Mouse (Mus musculus) intestine, embryonic 16.5 days (tissue): ENCODE results near the gene Tnfsf14. TPM values are rescaled to one million over a fixed set of nuclear protein-coding genes. Genes with fewer than 3 reads are reported as not detected.

Experiments used
- ATAC-seq: fragments of 200-750 bp; cut with Nextera tagmentation; 2 replicates; pipeline ENCODE4 v1.8.0; 2017; ENCODE audit warnings: moderate TSS enrichment, moderate library complexity
- H3K27ac ChIP-seq: fragments of 300-500 bp; sonication (generic); 2 replicates; pipeline ENCODE4 v1.5.1; 2014; ENCODE audit warnings: mild to moderate bottlenecking, low read length
- H3K27me3 ChIP-seq: fragments of 300-500 bp; sonication (generic); replicated peaks from 2 replicates; pipeline ENCODE4 v1.6.1; 2014; ENCODE audit warnings: low read length, control low read depth, mixed read lengths; ENCODE audit not compliant: control insufficient read depth, insufficient read depth
- H3K36me3 ChIP-seq: fragments of 300-500 bp; sonication (generic); 2 replicates; pipeline ENCODE4 v1.6.1; 2014; ENCODE audit warnings: low read length, control low read depth; ENCODE audit not compliant: control insufficient read depth, insufficient read depth
- H3K4me1 ChIP-seq: fragments of 300-500 bp; sonication (generic); 2 replicates; pipeline ENCODE4 v1.6.1; 2014; ENCODE audit warnings: low read length, control low read depth, mixed read lengths; ENCODE audit not compliant: control insufficient read depth, insufficient read depth
- H3K4me2 ChIP-seq: fragments of 300-500 bp; sonication (generic); 2 replicates; pipeline ENCODE4 v1.6.1; 2014; ENCODE audit warnings: low read depth, low read length, control low read depth
- H3K4me3 ChIP-seq: fragments of 300-500 bp; sonication (generic); 2 replicates; pipeline ENCODE4 v1.5.1; 2014; ENCODE audit warnings: mild to moderate bottlenecking, low read length
- H3K9ac ChIP-seq: fragments of 300-500 bp; sonication (generic); 2 replicates; pipeline ENCODE4 v1.6.1; 2014; ENCODE audit warnings: low read depth, low read length
- H3K9me3 ChIP-seq: fragments of 300-500 bp; sonication (generic); 2 replicates; pipeline ENCODE4 v1.6.1; 2016; ENCODE audit warnings: low read length, control low read depth; ENCODE audit not compliant: control insufficient read depth
- WGBS: fragments of 180-500 bp; shearing (Covaris S2); extraction: QIAGEN DNeasy Blood & Tissue Kit; methylation state at CpG from one replicate; pipeline ENCODE4 v1.1.7; 2014; 5-methylcytosine and 5-hydroxymethylcytosine counted together
- microRNA-seq: library from miRNA; unstranded; fragments of <30 nt; microRNA quantifications from one replicate; pipeline ENCODE4, GENCODE M21; 2016
- polyA plus RNA-seq: library from polyadenylated mRNA; unstranded; fragments of >200 nt; fragmentation: Nextera tagmentation; extraction: Ambion mirVana; gene quantifications from 2 replicates; pipeline ENCODE4 v1.2.1, GENCODE M21; 2015

Gene Tnfsf14
- polyA plus RNA-seq, 1 experiment from 2014 or later, result 0.43 TPM

DNA sequence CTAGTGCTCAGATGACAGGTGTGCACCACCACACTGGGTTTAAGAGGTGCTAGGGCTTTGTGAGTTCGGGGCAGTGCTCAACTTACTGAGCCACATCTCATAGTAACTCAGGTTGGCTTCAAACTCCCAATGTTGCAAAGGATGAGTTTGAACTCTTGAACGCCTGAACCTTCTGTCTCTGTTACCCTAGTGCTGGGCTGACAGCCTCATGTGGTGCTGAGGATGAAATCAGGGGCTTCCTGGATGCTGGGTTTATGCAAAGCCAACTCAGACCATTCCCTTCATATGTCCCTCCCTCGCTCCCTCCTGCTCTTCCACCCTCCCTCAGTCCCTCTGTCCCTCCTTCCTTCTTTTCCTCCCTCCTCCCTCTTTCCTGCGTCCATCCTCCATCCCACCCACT, 45.6 kb downstream of the Tnfsf14 start:
- Histone ChIP-seq H3K36me3 (no peaks in the 10 kb centered on the region), H3K27me3 (peaks cover 31% of the 10 kb centered on the region)

DNA sequence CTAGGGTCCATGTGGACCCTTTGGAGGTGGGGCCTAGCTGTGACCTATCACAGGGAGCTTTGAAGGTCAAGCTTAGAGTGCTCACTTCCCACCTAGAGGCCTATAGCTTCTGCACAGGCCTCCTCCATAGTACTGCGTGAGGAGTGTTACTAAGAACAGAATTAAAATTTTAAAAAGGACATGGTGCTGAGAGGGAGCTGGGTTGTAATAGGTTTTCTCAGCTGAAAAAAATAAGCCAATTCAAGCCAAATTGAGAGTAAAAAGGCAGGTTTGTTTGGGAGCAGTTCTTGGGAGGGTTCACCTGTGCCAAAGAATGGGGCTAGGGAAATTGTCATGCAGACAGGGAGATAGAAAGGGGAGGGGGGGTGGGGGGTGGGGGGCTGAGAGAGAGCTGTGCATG, 48.9 kb downstream of the Tnfsf14 start:
- H3K36me3 ChIP-seq, result no peaks in the 10 kb centered on the region
- no peak overlapping the region for H3K9ac ChIP-seq
- H3K4me2 ChIP-seq, result no peak overlapping the region
- H3K27me3 ChIP-seq, result peaks cover 28% of the 10 kb centered on the region
- no peaks in the 10 kb centered on the region for H3K9me3 ChIP-seq
- no peak overlapping the region for H3K27ac ChIP-seq
- H3K4me1 ChIP-seq, result no peaks in the 10 kb centered on the region
- no peak for ATAC-seq
- no peak overlapping the region for H3K4me3 ChIP-seq
- 83% methylated on average over 1 of the region's 1 CpGs for WGBS

More for the DNA sequence above, 45.6 kb downstream of the Tnfsf14 start:
- Histone ChIP-seq H3K4me3 (no peak overlapping the region), H3K4me1 (no peaks in the 10 kb centered on the region), H3K4me2 (no peak overlapping the region), H3K9me3 (no peaks in the 10 kb centered on the region), H3K9ac (no peak overlapping the region), H3K27ac (no peak overlapping the region)
- no peak for ATAC-seq
- whole genome bisulfite sequencing, result 74% methylated on average over 4 of the region's 4 CpGs

DNA sequence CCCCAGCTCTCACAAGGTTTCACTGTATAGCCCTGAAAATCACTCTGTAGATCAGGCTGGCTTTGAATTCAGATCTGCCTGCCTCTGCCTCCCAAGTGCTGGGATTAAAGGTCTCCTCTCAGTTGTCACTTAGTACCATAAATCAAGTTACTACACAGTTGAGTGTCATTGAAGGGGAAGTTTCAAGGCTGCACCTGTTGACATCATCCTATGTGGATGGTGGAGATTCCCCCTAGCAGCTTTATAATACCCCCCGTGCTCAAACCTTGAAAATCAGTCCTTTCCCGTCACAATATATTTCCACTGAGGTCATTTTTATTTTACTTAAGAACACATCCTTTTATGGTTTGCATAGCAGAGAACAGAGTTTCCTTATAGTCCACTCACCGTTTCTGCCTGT, 50.3 kb downstream of the Tnfsf14 start:
- no peak overlapping the region for H3K9ac ChIP-seq
- WGBS, result 70% methylated on average over 3 of the region's 3 CpGs
- no peak overlapping the region for H3K4me3 ChIP-seq
- peaks cover 16% of the 10 kb centered on the region for H3K27me3 ChIP-seq
- no peak overlapping the region for H3K27ac ChIP-seq
- no peaks in the 10 kb centered on the region for H3K9me3 ChIP-seq
- no peaks in the 10 kb centered on the region for H3K4me1 ChIP-seq
- no peak for ATAC-seq
- no peak overlapping the region for H3K4me2 ChIP-seq
- no peaks in the 10 kb centered on the region for H3K36me3 ChIP-seq

DNA sequence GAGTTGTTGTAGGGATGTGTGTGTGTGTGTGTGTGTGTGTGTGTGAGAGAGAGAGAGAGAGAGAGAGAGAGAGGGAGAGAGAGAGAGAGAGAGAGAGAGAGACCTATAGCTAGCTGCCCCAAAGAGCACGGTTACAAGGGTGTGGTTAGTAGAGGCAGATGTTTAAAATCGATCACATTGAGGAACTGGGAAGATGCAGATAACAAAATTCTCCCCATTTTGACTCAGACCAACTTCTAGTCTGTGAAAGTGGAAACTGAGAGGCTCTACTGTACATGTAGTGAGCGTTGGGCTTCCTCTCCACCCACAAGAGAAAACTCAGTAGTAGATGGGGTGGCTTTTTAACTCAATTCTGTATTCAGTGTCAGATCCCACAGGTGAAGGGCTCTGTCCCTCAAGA, 54.3 kb downstream of the Tnfsf14 start:
- H3K27me3 ChIP-seq, result no peaks in the 10 kb centered on the region
- no peak overlapping the region for H3K4me2 ChIP-seq
- 86% methylated on average over 3 of the region's 3 CpGs for WGBS

More for the DNA sequence above, 54.3 kb downstream of the Tnfsf14 start:
- H3K9ac ChIP-seq, result no peak overlapping the region
- H3K36me3 ChIP-seq, result no peaks in the 10 kb centered on the region
- no peaks in the 10 kb centered on the region for H3K4me1 ChIP-seq
- no peaks in the 10 kb centered on the region for H3K9me3 ChIP-seq
- no peak overlapping the region for H3K4me3 ChIP-seq
- no peak overlapping the region for H3K27ac ChIP-seq
- no peak for ATAC-seq

Small RNAs within 50 kb of the gene (microRNA-seq; reads per million reads assigned to microRNA genes)
- gene Mir6978, result not detected

Other genes with a start within 250 kb of the Tnfsf14 start
- gene Acer1, start 212.1 kb downstream of the Tnfsf14 start, polyA plus RNA-seq, result 0.65 and 0.88 TPM in 2 replicates
- 157 and 174 TPM in 2 replicates for gene Clpp, start 203.9 kb downstream of the Tnfsf14 start, polyA plus RNA-seq
- gene Alkbh7, start 196.8 kb downstream of the Tnfsf14 start, polyA plus RNA-seq, result 41.7 and 43.7 TPM in 2 replicates
- gene Pspn, start 194.2 kb downstream of the Tnfsf14 start, polyA plus RNA-seq, result 0.44 TPM in 1 of 2 replicates, not detected in the other
- gene Gtf2f1, start 182.9 kb downstream of the Tnfsf14 start, polyA plus RNA-seq, result 57.9 and 60.9 TPM in 2 replicates
- 0.37 and 0.58 TPM in 2 replicates for gene Gm17949, start 182.7 kb downstream of the Tnfsf14 start, polyA plus RNA-seq
- gene Khsrp, start 162.7 kb downstream of the Tnfsf14 start, polyA plus RNA-seq, result 15.7 and 16.7 TPM in 2 replicates
- gene Slc25a41, start 152.5 kb downstream of the Tnfsf14 start, polyA plus RNA-seq, result not detected in 2 replicates
- gene Crb3, start 135.1 kb downstream of the Tnfsf14 start, polyA plus RNA-seq, result 113 TPM in 2 replicates
- 5.7 and 6.7 TPM in 2 replicates for gene Slc25a23, start 134.3 kb downstream of the Tnfsf14 start, polyA plus RNA-seq
- gene Dennd1c, start 115.7 kb downstream of the Tnfsf14 start, polyA plus RNA-seq, result 7.4 and 8.1 TPM in 2 replicates
- 20.3 and 22.6 TPM in 2 replicates for gene Tubb4a, start 106.4 kb downstream of the Tnfsf14 start, polyA plus RNA-seq
- 6.0 and 6.2 TPM in 2 replicates for gene Tnfsf9, start 88.9 kb downstream of the Tnfsf14 start, polyA plus RNA-seq
- gene Cd70, start 44.4 kb downstream of the Tnfsf14 start, polyA plus RNA-seq, result not detected in 2 replicates
- 5.0 and 8.2 TPM in 2 replicates for gene C3, start 34.0 kb upstream of the Tnfsf14 start, polyA plus RNA-seq
- 34.9 and 37.0 TPM in 2 replicates for gene Gpr108, start 54.3 kb upstream of the Tnfsf14 start, polyA plus RNA-seq
- 46.9 and 47.4 TPM in 2 replicates for gene Trip10, start 55.3 kb upstream of the Tnfsf14 start, polyA plus RNA-seq
- gene Vav1, start 84.9 kb upstream of the Tnfsf14 start, polyA plus RNA-seq, result 2.4 and 2.8 TPM in 2 replicates
- 5.8 and 6.3 TPM in 2 replicates for gene Adgre1, start 164.5 kb upstream of the Tnfsf14 start, polyA plus RNA-seq